Mouse (Mus musculus) heart, postnatal 0 days (tissue): ENCODE measurements around the gene Mrtfa.

ENCODE experiments used
- CTCF ChIP-seq: IDR thresholded peaks from 2 replicates; pipeline ENCODE4 v1.5.1; 2016; ENCODE audit warnings: antibody characterized with exemption, control low read depth, low read depth
- EP300 ChIP-seq: IDR thresholded peaks from 2 replicates; pipeline ENCODE4 v1.6.1; 2016; ENCODE audit warnings: antibody characterized with exemption, low read depth

- TF ChIP-seq CTCF (no peak), EP300 (no peak)
These were observed 103.0 kb downstream of the Mrtfa start for GRCm38 (mm10) chr15:81087529-81087928.
